Mouse (Mus musculus): ENCODE results near the gene Ggt5.

Gene Ggt5

DNA sequence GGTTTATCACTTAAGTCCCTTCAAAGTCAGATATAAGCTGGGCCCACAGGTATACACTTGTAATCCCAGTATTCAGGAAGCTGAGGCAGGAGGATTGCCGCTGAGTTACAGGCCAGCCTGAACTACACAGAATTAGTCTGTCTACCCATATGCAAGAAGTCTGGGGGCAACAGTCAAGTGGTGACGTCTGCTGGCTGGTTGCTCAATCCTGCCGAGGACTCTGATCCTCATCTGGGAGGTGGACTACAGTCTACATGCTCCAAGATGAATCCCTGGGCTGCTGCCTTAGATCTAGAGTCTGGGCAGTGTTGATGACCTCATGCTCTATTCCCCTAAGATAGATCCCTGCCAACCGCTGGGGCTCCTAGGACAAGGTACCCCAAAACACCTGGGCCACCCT, 64.9 kb downstream of the Ggt5 start:
- DNase-seq (ENCODE audit: low spot score) = no peak

DNA sequence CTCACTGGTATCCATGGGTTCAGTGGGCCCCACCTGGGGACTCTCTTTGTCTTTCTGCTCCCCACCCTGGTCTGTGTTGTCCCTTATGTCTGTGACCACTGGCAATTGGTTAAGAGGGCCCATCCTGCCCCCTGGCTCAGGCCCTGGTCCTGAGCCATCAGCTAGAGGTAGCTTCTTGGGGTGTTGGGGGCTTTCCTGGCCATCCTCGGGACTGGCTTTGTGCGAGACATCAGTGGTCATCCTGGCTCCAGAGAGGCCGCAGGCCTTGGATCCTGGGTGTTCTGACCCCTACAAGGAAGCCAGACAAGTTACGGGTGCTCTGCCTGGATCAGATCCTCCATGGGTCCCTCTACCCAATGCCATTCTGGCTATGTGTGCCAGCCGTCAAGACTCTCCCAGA, 68.0 kb downstream of the Ggt5 start:
- DNase-seq (ENCODE audit: low spot score) = no peak

DNA sequence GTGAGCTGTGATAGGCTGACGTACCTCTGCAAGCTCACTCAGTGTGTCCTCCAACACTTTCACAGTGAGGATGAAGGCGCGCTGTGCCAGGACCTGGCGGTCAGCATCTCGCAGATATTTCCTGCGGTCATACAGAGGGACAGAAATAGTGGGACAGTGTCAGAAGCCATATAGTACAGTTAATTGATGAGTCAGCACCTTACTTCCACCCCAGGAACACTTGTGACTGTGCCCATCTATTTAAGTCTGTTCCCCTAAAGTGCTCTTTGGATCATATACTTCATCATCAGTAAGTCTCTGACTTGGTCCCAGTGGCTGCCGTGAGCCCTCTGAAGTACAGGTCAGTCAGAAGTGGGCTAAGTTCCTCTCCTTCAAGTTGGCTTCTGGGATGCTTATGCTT, 68.6 kb downstream of the Ggt5 start:
- DNase-seq (ENCODE audit: low spot score) = no peak

DNA sequence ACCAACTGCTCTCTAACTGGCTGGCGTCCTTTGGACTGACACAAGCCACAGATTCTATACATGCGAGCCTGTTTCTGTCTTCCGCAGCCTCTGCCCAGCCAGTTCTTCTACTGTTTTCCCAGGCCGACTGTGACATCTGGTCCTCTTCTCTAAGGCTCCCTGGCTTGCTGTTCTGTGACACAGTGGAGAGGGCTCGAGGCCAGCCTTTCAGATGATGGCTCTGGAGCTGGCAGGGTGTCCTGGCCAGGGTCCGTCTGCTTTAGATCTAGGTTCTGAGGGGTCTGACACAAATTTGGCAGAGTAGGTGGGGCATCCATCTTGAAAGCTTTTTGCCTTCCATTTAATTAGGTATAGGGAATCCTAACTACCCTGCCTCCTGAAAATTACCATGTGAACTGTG, 72.2 kb downstream of the Ggt5 start:
- DNase-seq (ENCODE audit: low spot score) = no peak

DNA sequence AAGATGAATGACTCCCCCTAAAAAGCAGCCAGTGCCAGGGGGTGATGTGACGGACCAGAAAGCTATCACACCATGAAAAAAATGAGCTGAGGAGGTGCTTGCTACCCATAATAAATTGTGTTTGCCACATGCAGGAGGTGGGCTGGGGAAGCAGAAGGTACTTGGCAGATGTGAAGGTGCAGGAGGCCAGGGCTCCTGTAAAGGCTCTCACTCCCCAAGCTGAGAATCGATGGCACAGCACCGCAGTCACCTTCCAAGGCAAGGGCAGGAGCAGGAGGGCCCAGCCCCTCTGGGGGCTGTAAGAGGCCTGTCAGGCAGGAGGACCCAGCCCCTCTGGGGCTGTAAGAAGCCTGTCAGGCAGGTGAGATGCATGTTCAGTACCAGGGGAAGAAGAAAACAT, 72.7 kb downstream of the Ggt5 start:
- DNase-seq (ENCODE audit: low spot score) = no peak

DNA sequence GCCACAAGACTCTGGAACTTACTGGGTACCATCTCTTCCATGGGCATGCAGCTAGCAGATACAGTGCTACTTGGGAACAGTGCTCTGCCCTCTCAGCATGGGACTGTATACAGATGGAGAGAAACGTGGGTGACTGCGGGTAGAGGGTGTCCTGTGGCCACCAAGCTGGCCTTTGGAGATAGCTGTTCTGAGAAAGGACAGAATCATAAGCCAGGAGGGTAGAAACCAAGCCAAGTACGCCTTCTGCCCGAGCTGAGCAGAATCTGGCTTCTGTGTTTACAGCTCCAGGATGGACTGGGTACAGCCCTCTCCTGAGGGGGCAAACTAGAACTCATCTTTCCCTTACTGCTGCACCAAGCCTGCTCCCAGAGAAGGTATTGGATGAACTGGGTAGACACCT, 73.4 kb downstream of the Ggt5 start:
- no peak for DNase-seq (ENCODE audit: low spot score)

DNA sequence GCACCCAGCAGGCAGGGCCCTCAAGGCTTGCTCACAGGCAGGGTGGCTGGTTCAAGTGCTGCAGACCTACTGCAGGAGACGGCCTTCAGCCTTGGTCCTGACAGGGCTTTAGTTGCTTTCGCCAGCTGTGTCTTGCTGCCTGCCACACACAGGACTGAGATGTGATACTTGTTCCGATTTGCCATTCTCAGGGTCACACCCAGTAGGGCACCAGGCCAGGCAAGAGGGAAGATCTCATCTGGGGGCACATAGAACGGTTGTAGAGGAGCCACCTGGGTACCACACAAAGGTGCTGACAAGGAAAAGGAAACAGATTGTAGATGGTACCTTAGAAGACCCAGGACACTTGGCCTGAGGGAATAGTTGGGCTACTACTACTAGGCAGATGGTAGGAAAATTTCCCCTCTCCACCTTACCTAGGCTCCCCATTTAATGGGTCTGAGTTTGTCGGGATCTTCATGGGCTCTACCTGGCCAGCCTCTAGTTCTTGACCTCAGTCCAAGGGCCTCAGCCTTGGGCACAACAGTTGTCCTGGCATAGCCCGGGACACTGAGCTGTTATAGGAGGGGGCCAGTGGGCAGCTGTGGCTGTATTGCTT, 75.6 kb downstream of the Ggt5 start:
- DNase-seq (ENCODE audit: low spot score) = no peak

DNA sequence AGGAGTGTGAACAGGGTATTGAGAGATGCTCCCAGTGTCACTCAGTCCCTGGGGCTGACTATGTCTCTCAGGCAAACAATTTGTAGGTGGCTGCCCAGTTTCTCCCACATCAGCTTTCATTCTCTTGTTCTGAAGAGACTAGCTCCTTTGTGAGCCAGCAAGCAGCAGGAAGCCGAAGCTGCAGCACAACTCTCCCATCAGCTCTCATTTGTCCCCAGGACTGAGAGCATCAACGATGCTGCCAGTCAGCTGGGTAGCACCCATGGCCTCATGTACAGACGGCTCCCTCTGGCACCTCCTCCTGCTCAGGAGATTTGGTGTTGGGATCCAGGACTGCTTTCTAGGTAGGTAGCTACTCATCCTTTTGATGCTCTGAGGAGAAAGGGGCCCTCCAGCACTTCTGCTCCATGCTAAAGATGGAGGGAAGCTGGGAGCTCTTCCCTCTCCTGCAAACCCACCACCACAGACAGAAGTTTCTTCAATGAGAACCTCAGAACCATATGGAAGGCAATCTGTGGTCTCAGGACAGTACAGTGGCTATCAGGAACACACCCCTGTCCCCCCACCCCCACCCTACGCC, 77.4 kb downstream of the Ggt5 start:
- DNase-seq (ENCODE audit: low spot score) = no peak
